Mouse (Mus musculus) liver, adult 2 months (tissue): Measurements from ENCODE around the gene Stard5. TPM values are rescaled to one million over a fixed set of nuclear protein-coding genes. Genes with fewer than 3 reads are reported as not detected.

Experiments
- DNase-seq: peaks from one replicate; pipeline ENCODE4 v3.0.0-alpha.2; 2011; ENCODE audit warnings: low read depth, low spot score; ENCODE audit errors: extremely low read depth
- H3K27ac ChIP-seq: fragments of 200-500 bp; replicated peaks from 2 replicates; pipeline ENCODE4 v1.5.1; 2012; ENCODE audit warnings: low read depth, mild to moderate bottlenecking, control low read depth, inconsistent platforms, low read length; ENCODE audit not compliant: insufficient read depth
- H3K27me3 ChIP-seq: fragments of 200-500 bp; 2 replicates; pipeline ENCODE4 v1.6.1; 2012; ENCODE audit warnings: mild to moderate bottlenecking, moderate library complexity, low read length, inconsistent platforms; ENCODE audit not compliant: control insufficient read depth, insufficient read depth
- H3K36me3 ChIP-seq: fragments of 200-500 bp; 2 replicates; pipeline ENCODE4 v1.6.1; 2012; ENCODE audit warnings: low read length, inconsistent platforms; ENCODE audit not compliant: control insufficient read depth, insufficient read depth
- H3K4me1 ChIP-seq: fragments of 200-500 bp; 2 replicates; pipeline ENCODE4 v1.6.1; 2011; ENCODE audit warnings: low read length; ENCODE audit not compliant: control insufficient read depth, insufficient read depth
- H3K4me3 ChIP-seq: fragments of 200-500 bp; 2 replicates; pipeline ENCODE4 v1.5.1; 2011; ENCODE audit warnings: low read depth, mild to moderate bottlenecking, control low read depth, low read length, moderate library complexity; ENCODE audit not compliant: insufficient read depth
- H3K79me2 ChIP-seq: fragments of 200-500 bp; 2 replicates; pipeline ENCODE4 v1.6.1; 2012; ENCODE audit warnings: inconsistent platforms, mild to moderate bottlenecking, low read length, moderate library complexity; ENCODE audit not compliant: control insufficient read depth, insufficient read depth
- H3K9ac ChIP-seq: fragments of 200-500 bp; 2 replicates; pipeline ENCODE4 v1.6.1; 2012; ENCODE audit warnings: low read depth, mild to moderate bottlenecking, control low read depth, inconsistent platforms, low read length
- CTCF ChIP-seq: fragments of 200-500 bp; IDR thresholded peaks from 2 replicates; pipeline ENCODE4 v1.5.1; 2011; ENCODE audit warnings: low read depth, low read length, control low read depth
- POLR2A ChIP-seq: fragments of 200-500 bp; IDR thresholded peaks from 2 replicates; pipeline ENCODE4 v1.6.1; 2011; ENCODE audit warnings: low read length, control low read depth; ENCODE audit not compliant: insufficient read depth; ENCODE audit errors: extremely low read depth
- WGBS: fragments of 180-500 bp; shearing (Covaris S2); methylation state at CpG from one replicate; pipeline ENCODE4 v1.1.7; 2018; 5-methylcytosine and 5-hydroxymethylcytosine counted together
- polyA plus RNA-seq: library from polyadenylated mRNA; depleted of rRNA; stranded (reverse); fragments of >200 nt; gene quantifications from 2 replicates; pipeline ENCODE4 v1.2.3, GENCODE M21; 2012
- total RNA-seq: library from RNA; depleted of rRNA; stranded (reverse); fragments of >200 nt; gene quantifications from 2 replicates; pipeline ENCODE4 v1.2.3, GENCODE M21; 2014

Gene Stard5
- total and polyA plus RNA-seq, 2 experiments: 66.9 to 130 TPM

DNA sequence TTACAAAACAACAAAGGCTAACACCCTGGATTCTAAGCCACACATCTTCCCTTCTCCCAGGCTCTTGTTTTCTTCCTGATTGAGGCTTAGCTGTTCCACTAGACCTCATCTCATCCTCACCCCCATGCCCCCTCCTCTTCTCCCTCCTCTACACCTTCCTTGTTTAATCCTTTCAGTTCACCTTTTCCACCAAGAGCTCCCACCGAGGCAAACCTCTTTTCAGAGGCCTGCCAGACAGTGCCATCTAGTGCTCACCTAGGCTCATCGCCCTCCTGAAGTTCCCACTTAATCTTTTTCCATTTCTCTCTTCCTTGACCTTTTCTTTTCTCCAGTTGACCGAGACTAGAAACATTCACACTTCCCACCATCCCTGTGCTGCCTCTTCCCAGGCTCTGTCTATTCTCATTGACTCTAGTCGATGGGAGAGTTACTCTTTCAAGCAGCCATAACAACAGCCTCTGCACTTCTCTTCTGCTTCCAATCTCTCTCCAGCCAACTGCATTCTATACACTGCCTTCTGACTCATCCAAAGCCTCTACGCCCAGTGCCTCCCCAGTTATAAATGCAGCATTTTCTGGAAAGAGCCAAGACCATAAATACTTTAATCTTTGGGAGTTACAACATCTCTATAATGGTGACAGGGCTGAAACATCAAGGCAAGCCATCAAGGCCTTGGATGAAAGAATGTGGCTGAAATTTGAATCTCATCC, 43.9 kb downstream of the Stard5 start:
- Histone ChIP-seq H3K4me3 (no peak overlapping the region), H3K27me3 (no peaks in the 10 kb centered on the region), H3K9ac (no peak overlapping the region), H3K36me3 (no peaks in the 10 kb centered on the region), H3K79me2 (no peaks in the 10 kb centered on the region), H3K27ac (no peak overlapping the region), H3K4me1 (no peaks in the 10 kb centered on the region)
- TF ChIP-seq POLR2A (no peak), CTCF (peak; percentile 85)
- peak; percentile 24 for DNase-seq
- 29% methylated on average over 5 of the region's 5 CpGs for WGBS

DNA sequence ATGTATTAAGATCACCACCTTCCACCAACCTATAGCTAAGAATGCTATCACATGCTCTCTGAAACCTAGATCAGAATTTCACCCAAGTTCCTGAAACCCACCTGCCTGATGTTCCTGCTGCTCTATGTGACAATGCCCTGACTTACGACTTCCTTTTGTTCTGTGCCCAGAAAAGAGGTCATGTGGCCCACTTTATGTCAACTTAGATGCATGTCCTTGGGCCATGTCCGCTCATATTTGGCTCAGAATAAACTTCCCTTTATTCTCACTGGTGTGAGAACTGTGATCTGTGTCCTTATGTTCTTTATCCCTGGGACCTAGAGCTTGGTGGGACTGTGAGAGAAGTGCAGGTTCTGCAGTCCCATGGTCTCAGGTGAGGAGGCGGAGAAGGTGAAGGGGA, 45.5 kb downstream of the Stard5 start:
- no peaks in the 10 kb centered on the region for H3K4me1 ChIP-seq
- no peak for DNase-seq
- H3K27ac ChIP-seq: no peak overlapping the region
- H3K27me3 ChIP-seq: no peaks in the 10 kb centered on the region
- no peaks in the 10 kb centered on the region for H3K36me3 ChIP-seq
- 75% methylated on average over 3 of the region's 3 CpGs for WGBS
- H3K4me3 ChIP-seq: no peak overlapping the region
- no peak overlapping the region for H3K9ac ChIP-seq
- no peaks in the 10 kb centered on the region for H3K79me2 ChIP-seq
- TF ChIP-seq POLR2A (no peak), CTCF (no peak)

GRCm38 (mm10) chr7:83678506-83678905, 46.7 kb downstream of the Stard5 start:
- H3K27me3 ChIP-seq: no peaks in the 10 kb centered on the region
- H3K36me3 ChIP-seq: no peaks in the 10 kb centered on the region
- 84% methylated on average over 4 of the region's 4 CpGs for WGBS
- no peak for DNase-seq
- no peaks in the 10 kb centered on the region for H3K79me2 ChIP-seq
- H3K27ac ChIP-seq: no peak overlapping the region
- no peaks in the 10 kb centered on the region for H3K4me1 ChIP-seq
- no peak overlapping the region for H3K4me3 ChIP-seq
- H3K9ac ChIP-seq: no peak overlapping the region
- TF ChIP-seq CTCF (no peak), POLR2A (no peak)

DNA sequence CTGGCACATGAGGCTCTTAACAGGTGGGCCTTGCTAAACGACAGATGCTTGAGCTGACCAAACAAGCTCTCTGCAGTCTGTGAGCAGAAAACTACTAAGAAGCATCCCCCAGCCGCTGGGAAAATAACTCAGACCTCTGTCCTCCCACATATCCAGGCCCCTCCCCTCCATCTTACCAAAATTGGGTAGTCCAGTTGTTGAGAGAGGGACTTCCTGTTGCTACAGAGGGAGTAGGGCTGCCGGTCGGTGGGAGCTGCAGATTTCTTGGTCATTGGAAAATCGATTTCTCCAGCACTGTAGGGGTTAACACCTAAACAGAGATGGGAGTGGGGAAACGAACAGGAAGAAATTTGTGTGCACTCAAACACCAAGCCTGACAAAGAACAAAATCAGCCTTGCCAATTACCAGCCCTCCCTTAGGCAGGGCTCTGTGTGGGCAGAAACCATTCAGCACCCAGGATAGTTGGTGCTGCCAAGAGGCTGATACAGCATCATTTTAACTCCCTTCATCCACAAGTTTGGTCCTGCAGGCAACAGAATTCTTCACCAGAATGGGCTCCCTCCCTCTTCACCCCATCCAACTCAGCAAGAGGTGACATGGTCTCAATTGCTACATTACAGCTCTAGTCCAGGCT, 51.0 kb downstream of the Stard5 start:
- no peak for TF ChIP-seq POLR2A
- TF ChIP-seq CTCF: no peak
- Histone ChIP-seq H3K79me2 (no peaks in the 10 kb centered on the region), H3K9ac (no peak overlapping the region), H3K36me3 (no peaks in the 10 kb centered on the region), H3K27me3 (no peaks in the 10 kb centered on the region), H3K4me3 (no peak overlapping the region), H3K4me1 (no peaks in the 10 kb centered on the region), H3K27ac (no peak overlapping the region)
- 48% methylated on average over 6 of the region's 6 CpGs for WGBS
- no peak for DNase-seq

GRCm38 (mm10) chr7:83695449-83696212, 63.9 kb downstream of the Stard5 start:
- DNase-seq: peak; percentile 39
- Histone ChIP-seq H3K36me3 (no peaks in the 10 kb centered on the region), H3K27ac (no peak overlapping the region), H3K79me2 (no peaks in the 10 kb centered on the region), H3K4me3 (no peak overlapping the region), H3K9ac (no peak overlapping the region), H3K27me3 (no peaks in the 10 kb centered on the region), H3K4me1 (no peaks in the 10 kb centered on the region)
- TF ChIP-seq CTCF (peak; percentile 53), POLR2A (no peak)
- 32% methylated on average over 6 of the region's 6 CpGs for WGBS
